Mouse (Mus musculus): ENCODE measurements around the gene Cog2. TPM values are rescaled to one million over a fixed set of nuclear protein-coding genes. Genes with fewer than 3 reads are reported as not detected.

Gene Cog2
- 16.7 and 23.3 TPM in 2 replicates for polyA plus RNA-seq (2012)

DNA sequence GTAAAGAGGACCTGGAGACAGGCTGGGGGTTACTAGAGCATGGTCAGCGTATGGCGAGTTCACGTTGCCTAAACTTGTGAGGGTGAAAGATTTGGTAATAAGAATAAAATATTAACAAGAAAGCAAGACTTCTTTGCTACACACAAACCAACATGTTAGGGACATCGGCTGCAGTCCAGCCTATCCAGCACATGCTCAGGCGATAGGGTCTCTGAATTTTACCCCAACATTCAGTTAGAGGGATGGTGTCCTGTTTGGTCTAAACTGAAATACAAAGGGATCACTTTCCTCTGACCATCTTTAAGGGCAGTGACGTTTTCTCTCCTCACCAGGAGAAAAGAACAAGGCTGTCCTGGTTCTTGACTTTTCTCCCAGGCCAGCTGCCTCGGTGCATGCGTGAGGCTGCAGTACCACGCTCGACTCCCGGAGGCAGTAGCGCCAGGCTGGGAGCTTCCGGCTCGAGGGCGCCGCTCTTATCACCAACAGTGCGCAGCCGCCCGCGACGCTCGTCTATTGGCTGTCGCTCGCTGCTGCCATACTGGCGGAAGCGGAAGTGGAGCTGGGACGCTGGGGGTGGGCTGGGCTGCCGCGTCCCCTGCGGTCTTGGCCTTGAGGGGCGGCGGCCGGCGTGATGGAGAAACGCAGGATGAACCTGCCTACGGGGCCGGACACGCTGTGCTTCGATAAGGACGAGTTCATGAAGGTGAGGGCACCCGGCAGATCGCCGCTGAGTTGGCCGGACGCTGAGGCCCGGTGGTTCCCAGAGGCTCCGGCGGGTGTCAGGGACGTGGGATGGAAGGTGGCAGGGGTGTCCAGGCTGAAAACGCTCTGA, at the start of gene Cog2:
Gene Cog2 (plus strand): TSS at position 519 of the 832 bp plus-strand sequence.
- TF ChIP-seq GATA1 (IDR thresholded peaks at IDR 0.05; ENCODE audit: low read length), result no peak

DNA sequence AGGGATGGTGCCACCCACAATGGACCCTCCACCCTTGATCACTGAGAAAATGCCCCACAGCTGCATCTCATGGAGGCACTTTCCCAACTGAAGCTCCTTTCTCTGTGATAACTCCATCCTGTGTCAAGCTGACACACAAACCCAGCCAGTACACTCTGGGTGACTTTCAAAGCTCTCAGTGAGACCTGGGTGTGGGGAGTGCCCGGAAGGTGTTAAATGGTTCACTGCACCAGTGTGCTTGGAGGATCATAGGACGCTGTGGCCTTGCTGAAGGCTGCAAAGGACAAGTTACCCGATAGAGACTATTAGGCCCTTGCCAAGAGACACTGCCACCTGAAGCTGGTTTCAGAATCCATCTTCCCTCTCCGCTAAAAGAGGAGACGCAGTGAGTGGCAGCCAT, 44.9 kb upstream of the Cog2 start:
- TF ChIP-seq GATA1 (IDR thresholded peaks at IDR 0.05; ENCODE audit: low read length), result no peak

DNA sequence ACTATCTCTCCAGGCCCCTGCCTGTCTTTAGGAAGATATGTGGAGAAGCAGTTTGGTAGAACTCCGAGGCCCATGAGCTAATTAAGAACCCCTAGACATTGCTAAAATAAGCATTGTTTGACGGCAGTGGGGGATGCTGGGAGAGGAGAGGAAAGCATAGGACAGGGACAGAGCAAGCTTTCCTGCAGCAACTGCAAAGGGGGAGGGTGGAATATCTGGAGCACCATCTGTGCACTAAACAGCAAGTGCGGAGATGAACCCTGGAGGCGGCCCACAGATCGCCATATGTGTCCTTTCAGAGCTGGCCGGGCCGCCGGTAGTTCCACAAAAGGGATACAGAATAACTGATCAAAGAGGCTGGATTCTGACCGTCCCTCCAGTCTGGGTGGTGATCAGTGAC, 43.9 kb upstream of the Cog2 start:
- no peak for TF ChIP-seq GATA1 (IDR thresholded peaks at IDR 0.05; ENCODE audit: low read length)

DNA sequence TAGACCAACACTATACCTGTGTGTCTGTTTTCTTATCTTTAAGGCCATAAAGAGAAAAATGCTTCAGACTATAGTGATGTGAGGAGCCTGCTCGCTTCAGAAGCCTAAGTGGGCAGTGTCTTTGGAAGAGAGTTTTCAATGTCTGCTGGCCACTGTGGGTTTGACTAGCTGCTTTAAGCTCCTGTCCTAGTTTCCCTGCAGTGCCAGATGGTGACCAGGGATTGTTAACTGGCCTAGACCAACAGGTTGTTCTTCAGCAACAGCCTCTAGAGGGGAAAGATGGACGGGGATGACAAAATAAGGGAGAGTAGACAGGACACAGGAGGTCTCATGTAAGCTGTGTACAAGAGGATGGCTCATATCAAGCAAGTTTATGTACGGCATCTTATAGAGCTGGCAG, 41.3 kb upstream of the Cog2 start:
- TF ChIP-seq GATA1 (IDR thresholded peaks at IDR 0.05; ENCODE audit: low read length), result no peak

DNA sequence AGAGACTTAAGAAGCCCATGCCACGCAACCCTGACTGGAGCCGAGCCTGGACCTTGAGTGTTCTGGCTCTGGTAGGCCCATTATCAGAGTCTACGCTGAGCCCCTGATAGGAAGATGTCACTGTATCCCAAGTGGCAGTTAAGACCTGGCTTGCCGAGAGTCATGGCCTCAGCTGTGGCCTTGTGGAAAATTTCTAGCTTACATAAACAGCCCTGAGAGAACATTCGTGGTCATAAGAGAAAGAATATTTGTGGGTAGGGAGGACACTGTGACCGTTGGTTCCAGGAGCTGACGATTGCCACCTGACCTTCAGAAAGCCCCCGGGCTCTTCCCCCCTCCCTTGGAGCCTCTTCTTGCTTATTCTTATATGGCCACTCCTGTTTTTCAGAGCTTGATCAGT, 40.2 kb upstream of the Cog2 start:
- no peak for TF ChIP-seq GATA1 (IDR thresholded peaks at IDR 0.05; ENCODE audit: low read length)

DNA sequence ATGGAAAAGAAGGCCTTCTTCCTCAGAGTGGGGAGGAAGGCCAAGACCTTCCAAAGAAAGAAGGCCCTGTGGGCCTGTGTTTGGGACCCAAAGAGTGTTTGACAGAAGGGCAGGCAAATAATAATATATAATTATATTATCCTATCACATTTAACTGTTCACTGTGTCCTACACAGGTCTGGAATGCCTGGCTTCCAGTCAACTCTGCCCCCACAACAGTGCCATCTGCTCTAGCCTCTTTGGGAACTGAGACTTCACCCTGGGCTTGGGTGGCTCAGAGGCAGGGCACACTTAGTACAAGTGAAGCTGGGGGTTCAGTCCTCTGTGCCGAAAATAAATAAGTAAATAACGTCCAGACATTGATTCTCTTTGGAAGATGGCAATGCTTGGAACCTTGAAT, 37.8 kb upstream of the Cog2 start:
- no peak for TF ChIP-seq GATA1 (IDR thresholded peaks at IDR 0.05; ENCODE audit: low read length)

DNA sequence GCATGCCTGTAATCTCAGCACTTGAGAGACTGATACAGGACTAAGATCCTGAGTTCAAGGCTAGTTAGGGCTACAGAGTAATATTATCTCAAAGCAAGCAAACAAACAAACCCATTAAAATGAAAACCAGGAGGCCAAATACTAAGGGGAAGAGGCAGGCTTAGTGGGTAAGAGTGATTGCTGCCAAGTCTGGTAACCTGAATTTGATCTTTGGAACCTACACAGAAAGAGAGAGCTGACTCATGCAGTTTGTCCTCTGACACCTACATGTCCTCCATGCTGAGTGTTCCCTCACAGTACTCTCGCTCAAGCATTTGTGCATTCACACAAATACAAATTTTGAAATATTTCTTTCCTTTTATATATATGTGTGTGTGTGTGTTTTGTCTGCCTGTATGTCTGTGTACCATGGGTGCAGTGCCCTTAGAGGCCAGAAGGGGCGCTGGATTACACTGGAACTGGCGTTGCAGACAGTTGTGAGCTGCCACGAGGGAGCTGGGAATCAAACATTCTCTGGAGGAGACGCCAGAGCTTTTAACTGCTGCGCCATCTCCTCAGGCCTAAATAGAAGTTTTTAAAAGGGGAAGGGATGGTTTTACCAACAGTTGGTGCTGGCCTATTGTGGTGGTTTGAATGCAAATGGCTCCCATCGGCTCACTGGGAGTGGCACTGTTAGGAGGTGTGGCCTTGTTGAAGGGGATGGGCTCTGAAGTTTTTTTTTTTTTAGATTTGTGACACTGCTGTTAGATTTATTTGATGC, 37.0 kb upstream of the Cog2 start:
- TF ChIP-seq GATA1 (IDR thresholded peaks at IDR 0.05; ENCODE audit: low read length), result no peak

DNA sequence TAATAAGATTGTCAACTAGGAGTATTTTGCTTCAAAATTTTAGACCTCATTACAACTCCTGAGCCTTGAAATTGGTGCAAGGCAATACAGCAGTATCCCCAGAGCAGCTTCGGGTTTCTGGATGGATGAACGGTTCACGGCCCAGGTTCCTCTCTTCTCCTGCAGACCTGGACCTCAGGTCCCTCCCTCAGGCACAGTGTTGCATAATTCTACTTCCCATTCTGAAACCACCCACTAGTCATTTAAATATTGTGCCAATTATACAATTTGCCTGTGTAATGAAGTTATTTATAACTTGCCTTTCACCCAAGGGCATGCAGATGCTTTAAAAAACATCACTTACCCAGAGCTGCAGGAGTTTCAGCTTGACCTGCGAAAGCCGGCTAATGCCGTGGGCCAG, 31.3 kb upstream of the Cog2 start:
- TF ChIP-seq GATA1 (IDR thresholded peaks at IDR 0.05; ENCODE audit: low read length), result no peak

DNA sequence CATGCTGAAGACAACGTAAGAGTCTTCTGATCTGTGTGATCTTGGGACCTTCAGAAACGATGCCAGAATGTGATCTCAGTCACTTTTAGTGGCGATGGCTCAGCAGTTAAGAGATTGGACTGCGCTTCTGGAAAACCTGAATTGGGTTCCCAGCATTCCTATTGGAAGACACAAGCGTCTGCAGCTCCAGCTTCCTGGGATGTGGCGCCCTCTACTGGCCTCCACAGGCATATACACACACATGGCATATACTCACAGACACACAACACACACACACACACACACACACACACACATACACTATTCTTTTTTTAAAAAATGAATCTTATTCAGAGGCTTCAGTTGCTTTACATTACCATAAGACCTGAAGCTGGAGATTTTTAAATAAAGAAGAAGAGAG, 30.8 kb upstream of the Cog2 start:
- no peak for TF ChIP-seq GATA1 (IDR thresholded peaks at IDR 0.05; ENCODE audit: low read length)

DNA sequence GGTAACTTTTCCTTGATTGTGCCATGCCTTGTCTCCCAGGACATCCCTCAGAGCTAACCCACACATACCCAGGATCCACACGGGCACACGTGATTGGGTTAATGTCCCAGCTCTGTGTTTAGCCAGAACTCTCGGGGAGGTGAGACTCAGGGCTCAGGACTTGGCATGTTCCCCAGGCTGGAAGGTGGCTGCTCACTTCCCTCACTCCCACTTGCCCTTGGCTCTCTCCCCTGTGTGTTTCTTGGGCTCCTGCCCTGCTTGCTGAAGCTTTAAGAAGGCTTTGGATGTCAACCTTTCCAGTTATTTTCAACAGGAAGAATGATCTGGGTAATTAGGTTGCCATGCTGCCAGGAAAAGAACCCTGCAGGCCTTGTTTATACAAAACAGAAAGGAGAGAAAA, 26.2 kb upstream of the Cog2 start:
- no peak for TF ChIP-seq GATA1 (IDR thresholded peaks at IDR 0.05; ENCODE audit: low read length)

DNA sequence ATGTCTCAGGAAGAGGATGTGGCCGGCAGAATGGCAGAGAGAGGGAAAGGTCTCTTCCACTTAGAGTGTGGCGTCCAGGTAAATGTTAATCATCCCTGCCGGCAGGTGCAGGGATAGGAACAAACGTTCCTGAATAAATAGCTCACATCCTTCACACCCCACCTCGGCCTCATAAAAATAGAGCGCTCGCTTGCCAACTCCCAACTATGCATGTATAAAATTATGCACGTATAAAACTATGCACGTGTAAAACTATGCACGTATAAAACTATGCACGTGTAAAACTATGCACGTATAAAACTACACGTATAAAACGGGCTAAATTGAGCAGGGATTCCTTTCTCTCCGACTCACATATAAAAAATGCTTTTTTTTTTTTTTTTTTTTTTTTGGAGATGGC, 25.6 kb upstream of the Cog2 start:
- no peak for TF ChIP-seq GATA1 (IDR thresholded peaks at IDR 0.05; ENCODE audit: low read length)

DNA sequence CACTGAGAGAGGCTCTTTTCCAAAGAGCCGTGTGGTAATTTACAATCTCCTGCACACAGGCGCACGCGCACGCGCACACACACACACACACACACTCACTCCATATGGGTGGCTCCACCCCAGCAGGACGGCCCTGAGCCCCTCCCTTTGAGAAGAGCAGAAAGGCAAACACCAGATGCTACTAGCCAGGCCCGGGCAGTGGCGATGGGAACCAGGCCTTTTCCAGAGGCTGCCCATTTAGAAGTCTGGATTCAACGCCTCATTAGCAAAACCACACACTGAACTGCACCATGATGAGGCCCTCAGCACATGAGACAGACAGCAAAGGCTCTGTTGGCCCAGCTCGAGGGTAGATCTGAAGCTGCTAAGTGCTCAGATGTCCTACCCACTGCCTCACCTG, 24.9 kb upstream of the Cog2 start:
- TF ChIP-seq GATA1 (IDR thresholded peaks at IDR 0.05; ENCODE audit: low read length), result no peak

DNA sequence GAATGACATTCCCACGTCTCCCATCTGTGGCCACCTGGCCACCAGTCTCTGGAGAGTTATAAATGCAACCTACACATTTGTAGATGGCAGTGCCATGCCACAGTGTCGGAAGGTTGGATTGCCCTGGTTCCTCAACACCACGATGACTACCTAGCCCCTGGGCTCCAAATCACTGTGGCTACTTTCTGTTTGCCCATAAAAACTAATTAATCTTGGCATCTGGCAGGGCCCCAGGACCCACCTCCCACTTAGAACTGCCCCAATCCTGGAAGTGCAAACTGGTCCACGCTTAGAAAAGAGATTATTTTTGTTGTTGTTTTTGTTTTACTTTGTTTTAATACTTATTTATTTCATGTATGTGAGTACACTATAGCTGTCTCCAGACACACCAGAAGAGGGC, 24.3 kb upstream of the Cog2 start:
- TF ChIP-seq GATA1 (IDR thresholded peaks at IDR 0.05; ENCODE audit: low read length), result no peak

DNA sequence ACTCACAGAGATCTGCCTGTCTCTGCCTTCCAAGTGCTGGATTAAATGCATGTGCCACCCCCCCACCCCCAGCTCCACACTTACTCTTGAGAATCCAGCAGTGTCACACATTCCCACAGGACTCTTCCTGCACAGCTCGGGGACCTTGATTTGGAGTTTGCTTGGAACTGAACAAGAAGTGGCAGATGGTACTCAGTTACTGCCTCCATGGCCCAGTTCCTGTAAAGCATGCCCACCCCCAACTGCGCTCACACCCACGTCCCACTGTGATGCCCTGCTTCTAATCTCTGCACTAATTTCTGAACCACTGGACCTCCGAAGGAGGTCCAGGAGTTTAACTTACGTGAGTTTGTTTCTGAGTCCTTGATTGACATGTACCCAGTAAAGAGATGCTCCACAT, 23.7 kb upstream of the Cog2 start:
- TF ChIP-seq GATA1 (IDR thresholded peaks at IDR 0.05; ENCODE audit: low read length), result no peak

DNA sequence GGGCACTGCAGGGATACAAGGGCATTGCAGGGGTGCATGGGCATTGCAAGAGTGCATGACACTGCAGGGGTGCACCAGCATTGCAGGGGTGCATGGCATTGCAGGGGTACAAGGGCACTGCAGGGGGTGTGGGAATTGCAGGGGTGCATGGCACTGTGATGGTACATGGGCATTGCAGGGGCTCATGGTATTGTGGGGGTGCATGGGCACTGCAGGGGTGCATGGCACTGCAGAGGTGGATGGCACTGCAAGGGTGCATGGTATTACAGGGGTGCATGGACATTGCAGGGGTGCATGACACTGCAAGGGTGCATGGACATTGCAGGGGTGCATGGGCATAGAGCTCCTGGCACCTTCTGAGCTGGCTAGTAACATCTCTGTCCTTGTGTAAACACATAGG, 22.2 kb upstream of the Cog2 start:
- no peak for TF ChIP-seq GATA1 (IDR thresholded peaks at IDR 0.05; ENCODE audit: low read length)

DNA sequence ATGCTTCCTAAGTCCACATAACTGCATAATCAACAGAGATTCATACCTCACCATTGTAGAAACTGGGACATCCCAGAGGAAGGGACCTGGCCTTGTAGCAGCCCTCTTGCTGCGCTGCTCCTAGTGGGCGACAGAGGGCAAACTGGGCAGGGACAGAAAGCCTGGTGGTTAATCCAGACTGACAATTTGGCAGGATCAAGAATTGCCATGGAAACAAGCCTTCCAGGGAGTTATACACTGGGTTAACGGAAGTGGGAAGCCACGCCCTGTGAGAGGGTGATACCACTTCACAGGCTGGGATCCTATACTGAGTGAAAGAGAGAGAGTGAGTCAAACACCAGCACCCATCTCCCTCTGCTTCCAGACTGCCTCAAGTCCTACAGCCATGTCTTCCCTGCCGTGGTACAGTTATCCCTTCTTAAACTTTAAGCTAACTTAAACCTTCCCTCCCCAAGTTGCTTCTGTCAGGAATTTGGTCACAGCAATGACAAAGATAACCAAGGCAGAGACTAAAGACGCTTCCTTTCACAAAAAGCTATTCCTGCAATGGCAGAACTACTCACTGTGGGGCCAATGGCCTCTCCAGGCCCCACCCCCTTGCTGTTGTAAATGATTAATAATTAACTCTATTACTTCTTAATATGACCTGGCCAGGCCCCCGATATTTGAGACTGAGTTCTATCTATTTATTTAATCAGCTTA, 21.2 kb upstream of the Cog2 start:
- TF ChIP-seq GATA1 (IDR thresholded peaks at IDR 0.05; ENCODE audit: low read length), result no peak

All from G1E-ER4 (cell line).